Mouse (Mus musculus): ENCODE data around the gene 9530003J23Rik. TPM values are rescaled to one million over a fixed set of nuclear protein-coding genes. Genes with fewer than 3 reads are reported as not detected.

Gene 9530003J23Rik
- total and polyA plus RNA-seq, 3 experiments = not detected

- H3K27ac ChIP-seq (ENCODE audit: insufficient read depth, low read depth) = no peak overlapping the region
- no peaks in the 10 kb centered on the region for H3K27me3 ChIP-seq (replicated peaks)
- H3K4me2 ChIP-seq (ENCODE audit: insufficient read depth, low read depth, poor library complexity, severe bottlenecking) = no peak overlapping the region
- H3K9me3 ChIP-seq (replicated peaks; ENCODE audit: low read length) = no peaks in the 10 kb centered on the region
- TF ChIP-seq MAX (IDR thresholded peaks at IDR 0.05; ENCODE audit: low read length) = no peak
- TF ChIP-seq RCOR1 (conservative IDR thresholded peaks at IDR 0.05; ENCODE audit: low read depth, low read length) = no peak
- TF ChIP-seq PAX5 (IDR thresholded peaks at IDR 0.05; ENCODE audit: low read length) = no peak
- TF ChIP-seq UBTF (IDR thresholded peaks at IDR 0.05; ENCODE audit: low read depth, low read length) = no peak
- TF ChIP-seq ELF1 (IDR thresholded peaks at IDR 0.05; ENCODE audit: low read depth, low read length) = no peak
- no peak for TF ChIP-seq USF2 (conservative IDR thresholded peaks at IDR 0.05; ENCODE audit: low read depth, low read length)
- no peak for TF ChIP-seq MYC (IDR thresholded peaks at IDR 0.05; ENCODE audit: low read depth, low read length)
- no peak for TF ChIP-seq MEF2A (IDR thresholded peaks at IDR 0.05; ENCODE audit: borderline replicate concordance, low read depth, low read length)
- no peak for TF ChIP-seq ZKSCAN1 (IDR thresholded peaks at IDR 0.05; ENCODE audit: borderline replicate concordance, low read depth, low read length)
- no peak for TF ChIP-seq JUN (IDR thresholded peaks at IDR 0.05; ENCODE audit: insufficient read depth, low read depth, low read length)
- TF ChIP-seq MXI1 (IDR thresholded peaks at IDR 0.05; ENCODE audit: low read depth, low read length) = no peak
- TF ChIP-seq TCF12 (IDR thresholded peaks at IDR 0.05; ENCODE audit: low read depth, low read length) = no peak
- TF ChIP-seq USF1 (IDR thresholded peaks at IDR 0.05; ENCODE audit: low read depth, low read length) = no peak
- no peak for TF ChIP-seq POLR2A (IDR thresholded peaks at IDR 0.05; ENCODE audit: low read depth, low read length)
- TF ChIP-seq ETS1 (conservative IDR thresholded peaks at IDR 0.05; ENCODE audit: low read depth, low read length) = no peak
- no peak for TF ChIP-seq E2F4 (IDR thresholded peaks at IDR 0.05; ENCODE audit: insufficient replicate concordance, low read depth, low read length)
- in situ Hi-C loops (cut with MboI; ENCODE audit: low pct_ligation_motif_present, low pct_unique_long_range_greater_than_20kb, low sequenced_read_pairs) (loop anchor here (5.0 to 25.0 kb wide), 2 partner anchors 142 to 262 kb away; no protein-coding TSS in a partner anchor), dilution Hi-C loops (cut with MboI; ENCODE audit: extremely low pct_ligation_motif_present, extremely low pct_unique_long_range_greater_than_20kb, low sequenced_read_pairs) (no loop called here)
- H3K4me3 ChIP-seq (replicated peaks in 1 of 3; ENCODE audit: low read depth in 2 of 3, low read length in 2 of 3, poor library complexity in 1 of 3) = no peak overlapping the region
- H3K36me3 ChIP-seq (replicated peaks in 1 of 2; ENCODE audit: control insufficient read depth in 1 of 2, insufficient read depth in 1 of 2, low read length in 1 of 2) = no peaks in the 10 kb centered on the region
- no peak for DNase-seq (ENCODE audit: extremely low read depth)
- no peaks in the 10 kb centered on the region for H3K4me1 ChIP-seq (ENCODE audit: control insufficient read depth in 1 of 2, insufficient read depth in 2 of 2)
- no peaks in the 10 kb centered on the region for H3K79me2 ChIP-seq (replicated peaks; ENCODE audit: control insufficient read depth, extremely low read depth, insufficient read depth, poor library complexity, severe bottlenecking)
- no peak overlapping the region for H3K9ac ChIP-seq (ENCODE audit: insufficient read depth, low read depth)
These were observed 38.8 kb downstream of the 9530003J23Rik start for GRCm38 (mm10) chr10:117199701-117200100.

GRCm38 (mm10) chr10:117196696-117197095 lies 41.8 kb downstream of the 9530003J23Rik start:
- H3K27ac ChIP-seq (ENCODE audit: insufficient read depth, low read depth) = no peak overlapping the region
- dilution Hi-C loops (cut with MboI; ENCODE audit: extremely low pct_ligation_motif_present, extremely low pct_unique_long_range_greater_than_20kb, low sequenced_read_pairs) = no loop called here
- DNase-seq (ENCODE audit: extremely low read depth) = no peak
- no peaks in the 10 kb centered on the region for H3K79me2 ChIP-seq (replicated peaks; ENCODE audit: control insufficient read depth, extremely low read depth, insufficient read depth, poor library complexity, severe bottlenecking)
- in situ Hi-C loops (cut with MboI; ENCODE audit: low pct_ligation_motif_present, low pct_unique_long_range_greater_than_20kb, low sequenced_read_pairs) = no loop called here
- no peaks in the 10 kb centered on the region for H3K36me3 ChIP-seq (replicated peaks in 1 of 2; ENCODE audit: control insufficient read depth in 1 of 2, insufficient read depth in 1 of 2, low read length in 1 of 2)
- no peaks in the 10 kb centered on the region for H3K27me3 ChIP-seq (replicated peaks)
- no peak overlapping the region for H3K9ac ChIP-seq (ENCODE audit: insufficient read depth, low read depth)
- H3K4me3 ChIP-seq (replicated peaks in 1 of 3; ENCODE audit: low read depth in 2 of 3, low read length in 2 of 3, poor library complexity in 1 of 3) = no peak overlapping the region
- no peaks in the 10 kb centered on the region for H3K9me3 ChIP-seq (replicated peaks; ENCODE audit: low read length)
- no peaks in the 10 kb centered on the region for H3K4me1 ChIP-seq (ENCODE audit: control insufficient read depth in 1 of 2, insufficient read depth in 2 of 2)
- no peak for TF ChIP-seq CHD1 (IDR thresholded peaks at IDR 0.05; ENCODE audit: low read depth, low read length)
- no peak for TF ChIP-seq SMC3 (IDR thresholded peaks at IDR 0.05; ENCODE audit: low read depth, low read length)
- TF ChIP-seq TCF12 (IDR thresholded peaks at IDR 0.05; ENCODE audit: low read depth, low read length) = no peak
- no peak for TF ChIP-seq IRF4 (IDR thresholded peaks at IDR 0.05; ENCODE audit: low read depth, low read length)
- no peak for TF ChIP-seq PAX5 (IDR thresholded peaks at IDR 0.05; ENCODE audit: low read length)
- TF ChIP-seq MXI1 (IDR thresholded peaks at IDR 0.05; ENCODE audit: low read depth, low read length) = no peak
- no peak for TF ChIP-seq RAD21 (IDR thresholded peaks at IDR 0.05; ENCODE audit: low read depth, low read length)
- no peak for TF ChIP-seq MEF2A (IDR thresholded peaks at IDR 0.05; ENCODE audit: borderline replicate concordance, low read depth, low read length)
- no peak for TF ChIP-seq BHLHE40 (IDR thresholded peaks at IDR 0.05; ENCODE audit: low read depth, low read length)
- no peak for TF ChIP-seq EP300 (IDR thresholded peaks at IDR 0.05; ENCODE audit: low read length)
- no peak for TF ChIP-seq CHD2 (IDR thresholded peaks at IDR 0.05; ENCODE audit: low read length)
- TF ChIP-seq MYC (IDR thresholded peaks at IDR 0.05; ENCODE audit: low read depth, low read length) = no peak
- no peak for TF ChIP-seq HCFC1 (IDR thresholded peaks at IDR 0.05; ENCODE audit: low read depth, low read length)
- no peak for TF ChIP-seq ZC3H11A (IDR thresholded peaks at IDR 0.05; ENCODE audit: low read depth, low read length)
- TF ChIP-seq TBP (conservative IDR thresholded peaks at IDR 0.05; ENCODE audit: low read depth, low read length) = no peak
- TF ChIP-seq ZMIZ1 (IDR thresholded peaks at IDR 0.05; ENCODE audit: low read depth, low read length) = no peak
- TF ChIP-seq MAX (IDR thresholded peaks at IDR 0.05; ENCODE audit: low read length) = no peak
- TF ChIP-seq GABPA (IDR thresholded peaks at IDR 0.05; ENCODE audit: insufficient replicate concordance, low read depth, low read length) = no peak
- no peak for TF ChIP-seq NELFE (IDR thresholded peaks at IDR 0.05; ENCODE audit: low read depth, low read length)
- no peak for TF ChIP-seq USF1 (IDR thresholded peaks at IDR 0.05; ENCODE audit: low read depth, low read length)
- no peak overlapping the region for H3K4me2 ChIP-seq (ENCODE audit: insufficient read depth, low read depth, poor library complexity, severe bottlenecking)
